Mouse (Mus musculus): ENCODE results near the gene Ptrhd1. TPM values are rescaled to one million over a fixed set of nuclear protein-coding genes. Genes with fewer than 3 reads are reported as not detected.

Gene Ptrhd1
- total RNA-seq, 1 experiment, result 5.8 TPM

DNA sequence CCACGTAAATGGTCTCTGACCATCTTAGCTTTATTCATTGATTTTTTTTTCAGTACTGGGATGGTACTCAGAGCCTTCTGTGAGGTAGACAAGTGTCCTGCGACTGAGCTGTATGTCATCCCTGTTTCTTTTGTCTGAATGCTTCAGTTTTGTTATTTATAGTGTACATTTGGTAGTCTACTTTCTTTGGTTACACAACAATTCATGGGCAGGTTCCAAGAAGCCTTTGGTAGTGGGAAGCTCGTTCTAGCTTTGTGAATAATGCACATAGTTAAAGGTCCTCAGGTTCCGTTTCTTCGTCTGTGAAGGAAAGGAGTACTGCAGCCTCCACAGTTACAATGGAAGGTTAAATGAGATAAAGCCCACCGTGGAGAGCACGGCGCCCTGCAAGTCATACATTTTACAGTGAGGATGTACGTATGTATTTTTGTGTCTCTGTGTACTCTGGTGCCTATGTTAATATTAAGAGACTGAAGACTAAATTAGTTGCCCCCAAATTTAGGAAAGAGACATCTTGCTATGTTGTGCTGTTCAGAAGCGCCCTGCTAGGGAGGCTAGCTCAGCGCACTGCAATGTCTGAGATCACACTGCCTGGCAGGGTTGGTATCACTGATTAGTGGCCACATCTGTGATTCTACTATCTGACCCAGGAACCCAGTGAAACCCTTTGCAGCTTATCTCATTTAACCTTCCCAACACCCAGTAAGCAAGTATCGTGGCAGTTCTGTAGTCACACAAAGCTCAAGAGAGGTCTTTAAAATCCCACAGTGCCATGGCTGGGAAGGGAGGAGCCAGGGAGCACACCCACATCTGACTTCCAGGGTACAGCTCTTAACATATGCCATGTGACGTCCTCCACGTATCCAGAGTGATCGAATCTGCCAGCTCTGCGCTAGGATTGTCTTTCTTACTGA, 19.2 kb downstream of the Ptrhd1 start:
- no peaks in the 10 kb centered on the region for H3K9me3 ChIP-seq (ENCODE audit: control insufficient read depth, insufficient read depth, low read depth, low read length)
- H3K9ac ChIP-seq (ENCODE audit: insufficient read depth, low read depth, low read length, poor library complexity, severe bottlenecking), result no peak overlapping the region
- no peaks in the 10 kb centered on the region for H3K36me3 ChIP-seq (ENCODE audit: control insufficient read depth, insufficient read depth, low read length, poor library complexity, severe bottlenecking)
- no peak overlapping the region for H3K4me3 ChIP-seq (ENCODE audit: insufficient read depth in 1 of 2, low read depth in 1 of 2, low read length in 2 of 2, poor library complexity in 1 of 2, severe bottlenecking in 1 of 2)
- TF ChIP-seq ZC3H11A (IDR thresholded peaks at IDR 0.05; ENCODE audit: borderline replicate concordance, low read depth, low read length) (no peak), MAFK (IDR thresholded peaks at IDR 0.05; ENCODE audit: insufficient read depth, low read depth, low read length) (no peak), CHD2 (IDR thresholded peaks at IDR 0.05; ENCODE audit: low read depth, low read length) (no peak), ZNF384 (IDR thresholded peaks at IDR 0.05; ENCODE audit: low read depth, low read length) (no peak), HCFC1 (IDR thresholded peaks at IDR 0.05; ENCODE audit: borderline replicate concordance, insufficient read depth, low read length) (no peak)
- in situ Hi-C loops (cut with MboI; ENCODE audit: low sequenced_read_pairs in 2 of 2, unreplicated experiment in 2 of 2), result no loop called here
- peaks cover 0 to 1% of the 10 kb centered on the region in 2 experiments; a peak in 1 of 4 replicates for H3K4me1 ChIP-seq (ENCODE audit: control insufficient read depth in 2 of 2, insufficient read depth in 2 of 2, low read length in 2 of 2, poor library complexity in 1 of 2)
- H3K27ac ChIP-seq (ENCODE audit: insufficient read depth, low read depth, low read length, poor library complexity, severe bottlenecking), result no peak overlapping the region
- no peak for DNase-seq (ENCODE audit: low read depth, low spot score)

DNA sequence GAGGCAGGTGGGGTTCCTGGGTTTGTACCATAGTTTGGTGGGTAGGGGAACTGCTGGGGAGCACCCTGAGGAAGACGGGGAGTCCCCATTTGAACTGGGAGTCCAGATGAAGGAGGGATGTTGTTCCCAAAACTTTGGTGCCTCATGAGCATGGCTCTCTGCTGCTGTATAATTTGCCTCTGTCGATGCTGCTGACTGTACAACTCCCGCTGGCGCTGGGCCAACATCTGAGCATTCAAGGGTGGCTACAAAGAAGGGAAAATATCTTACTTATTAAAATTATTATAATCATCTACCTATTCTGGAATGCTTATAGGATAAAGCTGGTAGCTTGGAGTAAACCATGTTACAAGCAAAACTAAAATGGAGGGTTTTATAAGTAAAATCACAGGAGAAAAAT, 33.9 kb downstream of the Ptrhd1 start:
- in situ Hi-C loops (cut with MboI; ENCODE audit: low sequenced_read_pairs in 2 of 2, unreplicated experiment in 2 of 2), result no loop called here
- TF ChIP-seq MAFK (IDR thresholded peaks at IDR 0.05; ENCODE audit: insufficient read depth, low read depth, low read length) (no peak), HCFC1 (IDR thresholded peaks at IDR 0.05; ENCODE audit: borderline replicate concordance, insufficient read depth, low read length) (no peak), ZC3H11A (IDR thresholded peaks at IDR 0.05; ENCODE audit: borderline replicate concordance, low read depth, low read length) (no peak), CHD2 (IDR thresholded peaks at IDR 0.05; ENCODE audit: low read depth, low read length) (no peak), ZNF384 (IDR thresholded peaks at IDR 0.05; ENCODE audit: low read depth, low read length) (no peak)
- peaks cover 6% of the 10 kb centered on the region; the same call in 1 of the 2 replicates for H3K36me3 ChIP-seq (ENCODE audit: control insufficient read depth, insufficient read depth, low read length, poor library complexity, severe bottlenecking)
- no peaks in the 10 kb centered on the region for H3K9me3 ChIP-seq (ENCODE audit: control insufficient read depth, insufficient read depth, low read depth, low read length)
- H3K4me1 ChIP-seq (ENCODE audit: control insufficient read depth in 2 of 2, insufficient read depth in 2 of 2, low read length in 2 of 2, poor library complexity in 1 of 2), result no peaks in the 10 kb centered on the region
- no peak overlapping the region for H3K4me3 ChIP-seq (ENCODE audit: insufficient read depth in 1 of 2, low read depth in 1 of 2, low read length in 2 of 2, poor library complexity in 1 of 2, severe bottlenecking in 1 of 2)
- no peak for DNase-seq (ENCODE audit: low read depth, low spot score)
- no peak overlapping the region; the same call in 1 of the 2 replicates for H3K27ac ChIP-seq (ENCODE audit: insufficient read depth, low read depth, low read length, poor library complexity, severe bottlenecking)
- 0 out of 2 replicates have a peak overlapping the region, but pooled peaks have one; percentile 30 for H3K9ac ChIP-seq (ENCODE audit: insufficient read depth, low read depth, low read length, poor library complexity, severe bottlenecking)

DNA sequence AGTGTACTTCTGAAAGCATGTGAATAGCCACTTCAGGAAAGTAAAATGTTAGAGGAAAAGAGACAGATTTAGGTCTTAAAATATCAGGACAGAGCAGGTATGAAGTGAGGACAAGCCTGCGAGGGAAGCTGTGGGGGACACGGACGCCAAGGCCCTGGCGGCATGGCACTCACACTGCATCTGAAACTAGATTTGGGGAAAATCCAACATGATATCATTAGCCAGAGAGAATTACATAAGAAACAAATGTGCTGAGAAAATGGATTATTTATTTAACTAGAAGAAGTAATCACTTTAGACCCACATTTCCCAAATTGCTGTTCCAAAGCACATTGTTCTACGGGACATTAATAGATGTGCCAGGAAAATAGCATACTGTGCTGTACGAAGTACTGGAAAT, 37.3 kb downstream of the Ptrhd1 start:
- in situ Hi-C loops (cut with MboI; ENCODE audit: low sequenced_read_pairs in 2 of 2, unreplicated experiment in 2 of 2), result no loop called here
- Histone ChIP-seq H3K9ac (ENCODE audit: insufficient read depth, low read depth, low read length, poor library complexity, severe bottlenecking) (no peak overlapping the region), H3K27ac (ENCODE audit: insufficient read depth, low read depth, low read length, poor library complexity, severe bottlenecking) (no peak overlapping the region), H3K36me3 (ENCODE audit: control insufficient read depth, insufficient read depth, low read length, poor library complexity, severe bottlenecking) (peaks cover 3% of the 10 kb centered on the region; the same call in 1 of the 2 replicates), H3K9me3 (ENCODE audit: control insufficient read depth, insufficient read depth, low read depth, low read length) (no peaks in the 10 kb centered on the region), H3K4me3 (ENCODE audit: insufficient read depth in 1 of 2, low read depth in 1 of 2, low read length in 2 of 2, poor library complexity in 1 of 2, severe bottlenecking in 1 of 2) (no peak overlapping the region), H3K4me1 (ENCODE audit: control insufficient read depth in 2 of 2, insufficient read depth in 2 of 2, low read length in 2 of 2, poor library complexity in 1 of 2) (no peaks in the 10 kb centered on the region)
- no peak for TF ChIP-seq MAFK (IDR thresholded peaks at IDR 0.05; ENCODE audit: insufficient read depth, low read depth, low read length)
- TF ChIP-seq ZC3H11A (IDR thresholded peaks at IDR 0.05; ENCODE audit: borderline replicate concordance, low read depth, low read length), result no peak
- no peak for TF ChIP-seq HCFC1 (IDR thresholded peaks at IDR 0.05; ENCODE audit: borderline replicate concordance, insufficient read depth, low read length)
- TF ChIP-seq CHD2 (IDR thresholded peaks at IDR 0.05; ENCODE audit: low read depth, low read length), result no peak
- TF ChIP-seq ZNF384 (IDR thresholded peaks at IDR 0.05; ENCODE audit: low read depth, low read length), result no peak
- DNase-seq (ENCODE audit: low read depth, low spot score), result no peak

DNA sequence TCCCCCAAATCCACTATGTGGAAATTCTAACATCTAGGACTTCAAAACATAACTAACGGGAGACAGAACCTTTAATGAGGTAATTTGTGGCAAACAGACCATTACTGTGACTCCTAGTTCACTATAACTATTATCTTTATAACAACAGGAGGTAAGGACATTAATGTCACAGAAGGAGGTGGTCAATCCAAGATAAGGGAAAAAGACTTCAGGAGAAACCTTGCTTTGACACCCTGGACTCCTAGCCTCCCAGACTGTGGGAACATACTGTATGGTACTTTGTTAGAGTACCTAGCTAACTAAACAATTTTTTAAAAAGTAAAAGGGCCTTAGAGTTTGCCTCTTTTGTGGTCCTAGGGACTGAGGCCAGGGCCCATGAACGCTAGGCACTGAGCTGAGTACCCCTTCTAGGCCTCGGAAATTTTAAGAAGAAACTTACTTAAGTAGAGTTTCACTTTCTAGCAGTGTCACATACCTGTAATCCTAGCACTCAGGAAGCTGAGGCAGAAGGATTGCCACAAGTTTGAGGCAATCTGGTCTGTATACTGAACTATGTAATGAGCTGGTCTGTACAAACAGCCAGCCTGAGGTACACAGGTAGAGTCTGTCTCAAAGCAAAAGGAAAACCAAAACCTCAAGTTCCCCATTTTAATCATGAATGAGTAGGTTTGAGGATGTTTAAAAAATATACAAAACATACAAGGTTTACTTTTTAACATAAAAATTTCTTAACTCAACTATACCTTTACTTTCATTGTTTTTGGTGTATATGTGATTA, 45.3 kb downstream of the Ptrhd1 start:
- H3K4me1 ChIP-seq (ENCODE audit: control insufficient read depth in 2 of 2, insufficient read depth in 2 of 2, low read length in 2 of 2, poor library complexity in 1 of 2), result no peaks in the 10 kb centered on the region
- in situ Hi-C loops (cut with MboI; ENCODE audit: low sequenced_read_pairs in 2 of 2, unreplicated experiment in 2 of 2), result no loop called here
- H3K27ac ChIP-seq (ENCODE audit: insufficient read depth, low read depth, low read length, poor library complexity, severe bottlenecking), result no peak overlapping the region
- no peak overlapping the region for H3K4me3 ChIP-seq (ENCODE audit: insufficient read depth in 1 of 2, low read depth in 1 of 2, low read length in 2 of 2, poor library complexity in 1 of 2, severe bottlenecking in 1 of 2)
- TF ChIP-seq ZNF384 (IDR thresholded peaks at IDR 0.05; ENCODE audit: low read depth, low read length) (no peak), ZC3H11A (IDR thresholded peaks at IDR 0.05; ENCODE audit: borderline replicate concordance, low read depth, low read length) (no peak), CHD2 (IDR thresholded peaks at IDR 0.05; ENCODE audit: low read depth, low read length) (no peak), MAFK (IDR thresholded peaks at IDR 0.05; ENCODE audit: insufficient read depth, low read depth, low read length) (no peak), HCFC1 (IDR thresholded peaks at IDR 0.05; ENCODE audit: borderline replicate concordance, insufficient read depth, low read length) (no peak)
- H3K36me3 ChIP-seq (ENCODE audit: control insufficient read depth, insufficient read depth, low read length, poor library complexity, severe bottlenecking), result no peaks in the 10 kb centered on the region; the same call in 1 of the 2 replicates
- no peak for DNase-seq (ENCODE audit: low read depth, low spot score)
- no peak overlapping the region for H3K9ac ChIP-seq (ENCODE audit: insufficient read depth, low read depth, low read length, poor library complexity, severe bottlenecking)
- H3K9me3 ChIP-seq (ENCODE audit: control insufficient read depth, insufficient read depth, low read depth, low read length), result no peaks in the 10 kb centered on the region
